Mouse (Mus musculus) T-helper 17 cell (primary cell): Measurements from ENCODE around the gene Lrrc17.

ENCODE experiments used
- in situ Hi-C, 2 experiments: fragments of 300-600 bp; cut with MboI, MseI; formaldehyde crosslinking; loops; 1 replicate in 1 of 2; 2 replicates in 1 of 2; pipeline ENCODE4 v1.15.1; 2025; ENCODE audit warnings: high pct_unique_total_duplicates in 2 of 2

Gene Lrrc17

DNA sequence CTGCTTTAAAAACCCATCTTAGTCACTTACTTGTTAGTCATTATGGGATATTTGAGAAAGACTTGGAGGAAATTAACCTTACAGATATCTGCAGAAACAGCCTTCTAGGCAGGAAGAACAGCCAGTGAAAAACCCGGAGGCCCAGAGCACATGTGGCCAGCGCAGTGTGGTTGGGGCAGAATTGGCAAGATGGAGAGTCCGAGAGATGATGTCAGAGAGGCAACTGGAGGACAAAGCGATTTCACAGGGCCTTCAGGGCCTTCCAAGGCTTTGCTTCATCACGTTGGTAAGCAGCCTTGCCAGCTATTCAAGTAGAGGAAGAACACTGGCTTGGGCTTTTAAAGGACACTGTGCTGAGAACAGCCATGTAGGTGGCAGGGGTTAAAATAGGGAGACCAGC, 10.4 kb upstream of the Lrrc17 start:
- in situ Hi-C loops, result no loop called here

DNA sequence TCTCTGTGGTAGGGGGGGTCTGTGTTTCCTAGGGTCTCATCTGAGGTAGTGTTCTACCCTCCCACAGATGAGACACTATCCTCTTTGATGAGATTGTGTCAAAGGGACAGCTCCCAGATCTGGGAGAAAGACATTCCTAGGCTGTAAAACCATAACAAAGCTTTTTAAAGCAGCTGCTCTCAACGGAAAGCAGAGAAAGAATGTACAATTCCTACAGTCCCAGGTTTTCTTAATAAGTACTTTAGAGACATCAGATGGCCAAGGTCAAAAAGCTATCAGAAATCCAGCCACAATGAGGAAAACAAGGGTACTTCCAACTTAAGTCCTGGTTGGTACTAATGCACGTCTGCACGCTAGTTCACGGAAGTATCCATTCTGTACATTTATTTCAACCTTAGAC, 1.1 kb upstream of the Lrrc17 start:
- in situ Hi-C loops, result no loop called here

DNA sequence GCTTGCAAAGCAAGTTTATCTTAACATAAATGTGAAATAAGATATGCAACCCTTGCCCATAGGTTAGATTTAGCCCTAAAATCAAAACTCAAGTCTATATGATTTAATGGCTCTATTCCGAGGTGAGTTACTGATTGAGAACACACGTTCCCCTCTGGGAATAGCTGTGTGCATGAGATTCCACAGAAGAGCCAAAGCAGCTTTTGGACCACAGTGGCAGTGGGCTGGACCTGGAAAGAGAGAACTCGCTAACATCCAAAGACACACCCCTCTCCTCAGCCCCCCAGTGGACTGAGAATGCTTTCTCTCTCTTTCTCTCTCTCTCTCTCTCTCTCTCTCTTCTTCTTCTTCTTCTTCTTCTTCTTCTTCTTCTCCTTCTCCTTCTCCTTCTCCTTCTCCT, 1.5 kb downstream of the Lrrc17 start:
- in situ Hi-C loops, result no loop called here

DNA sequence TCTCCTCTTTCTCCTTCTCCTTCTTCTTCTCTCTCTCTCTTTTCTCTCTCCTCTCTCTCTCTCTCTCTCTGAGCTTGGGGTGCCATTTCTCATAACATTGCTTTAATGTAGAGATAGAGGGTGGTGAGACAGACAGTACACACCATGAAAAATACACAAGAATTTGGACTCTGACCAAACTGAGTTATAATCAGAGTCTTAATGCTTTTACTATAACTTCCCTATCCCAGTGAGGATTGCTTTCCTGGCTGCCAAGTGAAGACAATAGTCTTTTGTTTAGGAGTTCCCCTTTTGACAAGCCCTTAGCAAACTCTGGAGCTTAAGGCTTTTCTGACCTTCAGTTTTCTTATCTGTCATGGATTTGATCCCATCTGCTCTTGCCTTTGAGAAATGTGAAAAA, 1.9 kb downstream of the Lrrc17 start:
- in situ Hi-C loops, result no loop called here

DNA sequence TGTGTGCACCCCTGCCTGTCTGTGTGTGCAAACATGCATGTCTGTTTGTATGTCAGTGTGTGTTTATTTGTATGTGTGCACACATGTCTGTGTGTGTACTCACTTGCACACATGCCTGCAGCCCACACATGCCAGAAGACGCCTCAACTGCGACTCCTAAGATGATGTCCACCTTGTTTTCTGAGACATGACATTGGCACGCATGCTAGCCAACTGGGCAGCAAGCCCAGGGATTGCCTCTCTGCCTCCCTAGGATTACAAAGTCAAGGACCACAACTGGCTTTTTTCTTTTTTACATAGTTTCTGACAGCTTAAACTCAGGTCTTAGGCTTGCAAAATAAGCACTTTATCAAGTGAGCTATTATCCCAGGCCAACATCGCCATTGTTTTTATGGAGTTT, 2.4 kb downstream of the Lrrc17 start:
- in situ Hi-C loops, result no loop called here

DNA sequence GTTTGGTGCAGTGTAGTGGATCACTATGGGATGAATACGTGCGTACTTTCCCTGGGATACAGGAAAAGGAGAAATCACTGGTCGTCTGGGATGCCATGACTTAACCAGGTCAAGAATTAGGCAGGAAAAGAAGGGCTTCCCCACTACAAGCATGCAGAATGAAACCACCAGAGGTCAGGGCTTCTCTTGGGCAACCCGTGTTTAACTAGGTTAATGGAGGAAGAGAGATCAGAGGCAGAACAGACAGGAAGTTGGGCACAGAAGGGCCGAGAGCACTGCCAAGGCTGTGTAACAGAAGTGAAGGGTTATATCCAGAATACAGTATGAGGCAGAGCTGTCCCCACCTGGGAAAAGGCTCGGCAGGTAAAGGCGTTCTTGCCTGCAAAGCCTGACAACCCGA, 3.6 kb downstream of the Lrrc17 start:
- in situ Hi-C loops, result no loop called here

DNA sequence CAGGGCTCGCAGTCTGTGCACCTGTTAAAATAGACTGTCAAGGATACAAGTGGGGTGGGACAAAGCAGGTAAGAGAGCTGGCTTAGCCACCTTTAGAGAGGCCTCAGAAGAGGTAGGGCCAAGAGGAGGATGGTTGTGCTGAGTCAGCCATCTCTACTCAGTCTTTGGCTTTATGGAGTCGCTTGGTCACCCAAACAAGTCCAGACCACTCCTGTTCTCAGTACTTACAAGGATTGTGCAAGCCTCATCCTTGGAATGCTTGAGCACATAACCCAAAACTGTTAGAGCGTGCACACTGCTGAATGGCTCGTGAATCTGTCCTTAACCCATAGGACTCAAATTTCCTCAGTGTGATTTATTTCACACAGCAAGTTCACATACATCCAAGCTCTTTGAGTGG, 10.3 kb downstream of the Lrrc17 start:
- in situ Hi-C loops, result no loop called here

DNA sequence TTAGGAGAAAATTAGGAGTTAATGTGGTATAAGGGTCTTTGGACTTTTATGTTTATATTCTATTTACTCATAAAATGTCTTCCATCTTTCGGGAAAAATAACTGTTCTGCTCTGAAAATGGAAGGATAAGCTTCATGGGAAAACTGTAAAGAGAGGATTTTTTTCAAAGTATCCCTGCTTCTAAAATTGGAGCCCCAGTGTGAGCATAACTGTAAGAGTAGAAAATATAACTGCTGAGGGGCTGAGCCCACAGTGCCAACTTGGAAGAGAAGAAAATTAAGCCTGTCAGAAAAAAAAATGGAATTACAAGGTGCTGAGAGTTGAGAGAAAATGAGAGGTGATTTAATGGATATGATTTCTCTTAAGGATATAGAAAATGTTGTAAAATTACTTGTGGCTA, 11.4 kb downstream of the Lrrc17 start:
- in situ Hi-C loops, result no loop called here

DNA sequence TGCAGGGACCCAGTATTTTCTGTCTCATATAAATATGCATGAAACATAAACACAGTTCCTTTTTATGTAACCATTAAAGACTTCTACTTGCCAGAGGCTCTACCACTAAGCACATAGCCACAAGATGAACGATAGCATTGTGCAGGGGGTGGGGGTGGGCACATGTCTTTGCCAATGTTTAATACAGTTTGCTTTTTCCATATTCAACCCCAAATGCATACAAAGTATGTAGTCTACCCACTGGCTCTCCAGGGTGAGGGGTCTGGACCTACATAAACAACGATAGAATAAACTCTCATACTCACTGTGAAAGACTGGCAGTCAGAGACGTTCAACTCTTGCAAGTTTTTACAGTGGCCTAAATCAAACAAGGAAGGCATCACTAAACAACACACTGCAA, 13.1 kb downstream of the Lrrc17 start:
- in situ Hi-C loops, result no loop called here

DNA sequence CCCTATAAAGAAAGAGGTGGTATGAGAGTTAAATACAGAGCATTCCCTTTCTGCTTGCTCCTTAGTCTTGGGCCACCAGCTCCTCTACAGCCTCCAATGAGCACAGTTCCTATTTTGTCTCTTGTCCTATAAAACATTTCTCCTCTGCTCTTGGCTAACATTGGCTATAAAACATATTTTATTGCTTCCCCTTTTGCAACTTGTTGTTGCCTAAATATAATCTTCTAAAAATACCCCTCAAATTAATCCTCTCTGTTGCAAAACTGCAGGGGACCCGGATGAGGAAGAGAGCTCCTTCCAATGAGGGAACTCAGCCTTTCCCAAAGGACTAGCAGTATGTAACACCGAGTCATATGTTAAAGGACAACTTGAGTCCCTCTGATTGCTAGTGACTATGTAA, 20.6 kb downstream of the Lrrc17 start:
- in situ Hi-C loops, result no loop called here

DNA sequence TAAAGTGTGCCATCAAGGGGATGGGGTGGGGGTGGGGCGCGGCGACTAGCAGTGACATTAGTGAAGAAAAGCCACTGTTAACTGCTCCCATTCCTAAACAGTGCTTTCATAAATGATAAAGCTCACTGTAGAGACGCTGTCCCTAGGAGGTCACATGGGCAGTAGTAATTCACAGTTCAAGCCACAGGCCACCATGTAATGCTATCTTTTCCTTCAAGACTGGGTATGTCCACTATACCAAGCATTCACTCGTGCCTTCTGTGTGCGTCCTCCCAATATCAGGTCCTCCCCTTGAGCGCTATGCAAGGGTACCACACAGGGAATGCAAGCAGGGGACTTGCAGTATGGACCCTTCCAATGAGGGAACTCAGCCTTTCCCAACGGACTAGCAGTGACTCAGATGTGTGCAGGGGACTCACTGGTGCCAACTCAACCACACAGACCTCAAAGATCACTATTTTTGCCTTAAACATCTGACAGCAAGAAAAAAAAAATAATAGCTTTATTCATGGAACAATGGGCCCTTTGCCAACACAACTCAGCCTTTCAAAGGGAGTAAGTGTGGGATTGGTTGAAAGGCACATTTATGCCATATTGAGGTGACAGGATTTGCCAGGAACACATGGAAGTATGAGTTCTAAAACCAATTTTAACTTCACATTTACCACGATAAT, 22.2 kb downstream of the Lrrc17 start:
- in situ Hi-C loops, result loop anchor here in 1 of 2 experiments (5.0 kb wide), 1 partner anchor 58 kb away; no protein-coding TSS in a partner anchor

DNA sequence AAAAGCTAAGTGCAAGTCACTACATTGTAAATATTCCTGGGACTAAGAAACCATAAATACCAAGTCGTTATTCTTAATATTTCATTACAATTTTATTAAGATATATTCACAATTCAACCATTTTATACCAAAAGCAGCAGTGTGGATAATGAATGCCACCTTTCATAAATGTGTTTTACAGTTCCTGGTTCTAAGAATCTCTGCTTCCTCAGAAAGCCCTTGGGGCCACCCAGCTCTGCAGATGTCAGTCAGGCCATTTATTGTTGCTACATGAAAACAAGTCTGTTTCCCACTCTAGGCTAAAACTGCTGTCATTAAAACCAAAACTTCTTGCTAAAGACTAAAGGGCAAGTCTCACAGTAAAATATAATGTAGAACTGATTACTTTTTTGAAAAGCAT, 24.4 kb downstream of the Lrrc17 start:
- in situ Hi-C loops, result loop anchor here in 1 of 2 experiments (5.0 kb wide), 1 partner anchor 60 kb away; no protein-coding TSS in a partner anchor

DNA sequence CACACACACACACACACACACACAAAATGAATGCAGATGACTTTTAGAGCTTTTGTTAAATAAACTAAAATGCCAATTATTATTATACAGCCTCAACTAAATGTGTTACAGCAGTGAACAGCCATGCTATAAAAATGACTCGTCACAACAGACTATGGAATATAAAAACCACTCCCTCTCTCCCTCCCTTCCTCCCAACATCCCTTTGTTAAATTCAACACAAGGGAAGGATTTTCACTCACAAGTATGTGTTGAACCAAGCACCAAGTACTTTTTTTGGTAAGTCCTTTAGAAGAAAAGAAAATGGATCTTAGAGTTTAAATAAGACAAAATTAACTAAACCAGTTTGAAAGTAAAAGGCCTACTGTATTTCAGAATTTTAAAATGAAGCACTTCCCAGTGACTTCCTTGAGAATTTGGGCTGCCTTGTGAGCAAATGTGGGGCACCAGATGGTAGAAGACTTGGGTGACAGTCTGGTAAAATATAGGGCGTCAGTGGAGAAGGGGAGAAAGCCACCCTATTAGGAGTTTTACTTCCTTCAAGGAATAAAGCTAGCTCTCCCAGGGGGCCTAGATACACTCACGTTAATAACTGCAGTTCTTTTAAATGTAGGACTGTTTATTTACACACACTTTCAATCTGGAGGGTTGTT, 29.5 kb downstream of the Lrrc17 start:
- in situ Hi-C loops, result no loop called here

DNA sequence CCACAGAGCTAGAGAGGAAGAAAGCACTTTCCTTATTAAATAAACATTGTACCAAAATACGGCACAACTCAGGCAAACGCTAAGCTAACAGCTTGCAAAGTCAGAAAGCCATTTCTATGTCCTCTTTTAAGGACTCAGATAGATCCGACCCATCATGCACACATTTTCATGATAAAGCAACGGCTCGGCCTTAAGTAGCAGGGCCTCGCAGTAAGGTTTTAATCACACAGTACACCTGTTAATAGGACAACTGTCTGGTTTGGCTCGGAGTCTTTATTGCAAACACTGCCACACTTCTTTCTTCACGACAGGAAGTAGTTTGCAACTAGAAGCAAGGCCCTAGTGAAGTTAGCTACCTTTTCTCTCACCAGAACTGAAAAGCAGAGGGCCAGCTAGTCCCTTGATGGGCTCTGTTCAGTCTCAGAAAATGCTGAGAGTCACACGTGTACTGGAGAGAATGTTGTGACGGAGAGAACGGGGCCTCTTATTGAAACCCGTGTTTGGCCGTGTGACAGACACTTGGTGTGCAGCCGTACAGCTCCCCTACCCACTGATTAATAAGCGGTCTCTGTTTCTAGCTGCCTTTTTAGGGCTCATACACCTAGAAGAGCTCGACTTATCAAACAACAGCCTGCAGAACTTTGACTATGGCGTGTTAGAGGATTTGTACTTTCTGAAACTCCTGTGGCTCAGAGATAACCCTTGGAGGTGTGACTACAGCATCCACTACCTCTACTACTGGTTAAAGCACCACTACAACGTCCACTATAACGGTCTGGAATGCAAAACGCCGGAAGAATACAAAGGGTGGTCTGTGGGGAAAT, 31.2 kb downstream of the Lrrc17 start:
- in situ Hi-C loops, result loop anchor here in 1 of 2 experiments (5.0 kb wide), 1 partner anchor 47 kb away; no protein-coding TSS in a partner anchor

DNA sequence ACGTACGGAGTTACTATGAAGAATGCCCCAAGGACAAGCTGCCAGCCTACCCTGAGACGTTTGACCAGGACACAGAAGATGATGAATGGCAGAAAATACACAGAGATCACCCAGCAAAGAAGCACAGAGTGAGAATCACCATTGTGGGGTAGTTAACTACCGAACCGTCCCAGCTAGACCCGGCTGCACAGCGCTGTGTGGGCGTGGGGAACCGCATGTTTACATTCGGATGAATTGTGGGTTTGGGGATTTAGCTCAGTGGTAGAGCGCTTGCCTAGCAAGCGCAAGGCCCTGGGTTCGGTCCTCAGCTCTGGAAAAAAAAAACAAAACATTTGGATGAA, 31.8 kb downstream of the Lrrc17 start:
- in situ Hi-C loops, result loop anchor here in 1 of 2 experiments (5.0 kb wide), 1 partner anchor 48 kb away; no protein-coding TSS in a partner anchor

DNA sequence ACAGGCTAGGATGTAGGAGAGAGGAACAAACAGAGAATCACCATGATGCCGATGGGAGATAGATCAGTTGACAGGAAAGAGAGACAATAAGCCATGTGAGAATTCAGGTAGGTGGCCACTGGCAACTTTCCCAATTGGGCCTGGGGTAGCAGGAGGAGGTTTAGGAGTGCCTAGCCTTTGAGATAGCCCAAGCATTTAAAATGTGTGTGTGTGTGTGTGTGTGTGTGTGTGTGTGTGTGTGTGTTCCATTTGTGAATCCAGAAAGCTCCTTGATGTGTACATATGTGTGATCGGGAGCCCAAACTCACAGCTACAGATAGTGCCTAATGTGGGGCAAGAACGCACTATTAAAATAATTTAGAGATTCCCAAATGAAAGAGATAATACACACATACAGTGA, 34.8 kb downstream of the Lrrc17 start:
- in situ Hi-C loops, result loop anchor here in 1 of 2 experiments (5.0 kb wide), 1 partner anchor 51 kb away; no protein-coding TSS in a partner anchor

DNA sequence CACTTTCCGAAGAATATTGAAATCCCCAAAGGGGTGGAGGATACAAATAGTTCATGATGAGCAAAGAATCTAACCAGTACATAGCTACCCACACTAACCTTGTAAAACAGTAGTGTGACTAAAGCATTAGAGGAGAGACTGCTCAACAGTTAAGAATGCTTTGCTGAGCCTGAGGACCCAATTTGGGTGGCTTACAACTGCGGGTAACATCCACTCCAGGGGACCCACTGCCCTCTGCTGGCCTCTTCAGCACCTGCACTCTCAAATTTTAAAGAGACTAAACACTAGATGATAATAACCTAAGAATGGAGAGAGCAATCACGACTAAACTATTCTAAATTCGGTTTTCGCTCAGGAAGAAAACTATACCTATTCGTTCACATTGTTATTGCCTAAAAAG, 43.4 kb downstream of the Lrrc17 start:
- in situ Hi-C loops, result loop anchor here (5.0 to 10.0 kb wide), 2 partner anchors 142 to 319 kb away; no protein-coding TSS in a partner anchor

DNA sequence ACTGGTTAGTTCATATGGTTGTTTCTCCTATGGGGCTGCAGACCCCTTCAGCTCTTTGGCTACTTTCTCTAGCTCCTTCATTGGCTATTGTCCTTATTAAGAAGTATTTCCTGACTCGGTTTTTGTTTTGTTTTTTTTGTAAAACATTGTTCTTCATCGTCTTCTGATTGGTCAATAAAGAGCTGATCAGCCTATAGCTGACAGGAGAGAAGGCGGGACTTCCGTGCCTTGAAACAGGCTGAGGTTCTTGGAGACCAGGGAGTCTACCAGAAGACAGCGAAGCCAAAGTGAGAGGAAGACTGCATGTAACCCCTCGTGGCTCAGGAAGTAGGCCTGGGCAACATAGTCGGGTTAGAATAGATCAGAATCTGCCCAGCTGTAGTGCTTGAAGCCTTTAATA, 44.3 kb downstream of the Lrrc17 start:
- in situ Hi-C loops, result loop anchor here (5.0 to 10.0 kb wide), 2 partner anchors 143 to 320 kb away; no protein-coding TSS in a partner anchor

DNA sequence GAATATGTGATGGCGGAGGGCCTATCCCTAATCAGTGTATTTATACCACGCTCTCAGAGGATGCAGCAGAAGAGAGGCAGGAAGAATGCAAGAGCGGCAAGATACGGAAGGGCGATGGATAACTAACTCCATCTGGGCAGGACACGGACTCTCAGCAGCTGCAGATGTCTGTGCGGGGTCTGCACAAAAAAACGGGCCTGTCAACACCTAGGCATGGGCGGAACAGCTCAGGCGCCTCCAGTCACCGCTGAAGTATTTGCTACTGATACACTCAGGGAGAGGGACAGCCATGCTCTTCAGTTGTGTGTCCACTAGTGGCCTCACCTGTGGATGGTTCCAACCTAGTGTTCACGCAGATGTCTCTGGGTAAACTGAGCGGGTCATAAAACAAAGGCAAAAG, 44.9 kb downstream of the Lrrc17 start:
- in situ Hi-C loops, result loop anchor here (5.0 to 10.0 kb wide), 2 partner anchors 143 to 321 kb away; no protein-coding TSS in a partner anchor

DNA sequence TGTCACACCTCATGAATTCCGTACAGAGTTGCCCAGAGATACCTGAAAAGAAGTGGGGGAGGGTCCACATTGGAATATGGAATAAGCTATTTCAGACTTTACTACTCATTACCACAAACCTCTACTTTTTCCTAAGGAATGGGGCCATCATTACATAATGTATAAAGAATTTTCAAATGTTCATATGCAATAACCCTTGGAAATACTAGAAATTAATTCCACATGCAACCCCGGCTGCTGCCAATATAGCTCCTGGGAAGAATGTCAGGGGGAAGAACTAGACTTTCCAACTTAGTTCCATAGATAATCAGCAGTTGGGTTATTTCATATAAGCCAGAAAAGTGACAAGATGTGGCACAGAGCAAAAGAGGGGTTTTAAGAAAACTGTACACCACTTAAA, 48.7 kb downstream of the Lrrc17 start:
- in situ Hi-C loops, result loop anchor here in 1 of 2 experiments (10.0 kb wide), 1 partner anchor 127 kb away; no protein-coding TSS in a partner anchor

DNA sequence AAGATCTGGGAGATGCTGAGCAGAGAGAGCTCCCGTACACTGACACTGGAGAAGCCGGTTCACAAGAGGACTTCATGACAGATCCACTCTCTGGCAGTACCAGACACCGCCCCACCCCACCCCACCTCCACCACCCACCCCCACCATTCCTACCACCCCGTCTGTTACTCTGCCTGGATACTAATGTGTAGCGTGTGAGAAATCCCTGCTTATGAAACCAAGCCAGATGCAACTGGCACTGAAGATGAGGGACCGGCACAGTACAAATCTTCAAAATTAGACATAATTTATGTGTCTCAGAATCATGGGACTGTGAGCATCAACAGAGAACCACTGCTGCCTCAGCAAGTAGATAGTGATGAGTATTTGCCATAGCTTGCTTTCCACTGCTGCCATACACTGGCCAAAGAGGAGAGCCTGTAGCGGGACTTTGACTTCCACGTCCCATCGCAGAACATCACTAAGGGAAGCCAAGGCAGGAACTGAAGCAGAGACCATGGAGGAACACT, 49.9 kb downstream of the Lrrc17 start:
- in situ Hi-C loops, result loop anchor here in 1 of 2 experiments (10.0 kb wide), 1 partner anchor 128 kb away; no protein-coding TSS in a partner anchor

DNA sequence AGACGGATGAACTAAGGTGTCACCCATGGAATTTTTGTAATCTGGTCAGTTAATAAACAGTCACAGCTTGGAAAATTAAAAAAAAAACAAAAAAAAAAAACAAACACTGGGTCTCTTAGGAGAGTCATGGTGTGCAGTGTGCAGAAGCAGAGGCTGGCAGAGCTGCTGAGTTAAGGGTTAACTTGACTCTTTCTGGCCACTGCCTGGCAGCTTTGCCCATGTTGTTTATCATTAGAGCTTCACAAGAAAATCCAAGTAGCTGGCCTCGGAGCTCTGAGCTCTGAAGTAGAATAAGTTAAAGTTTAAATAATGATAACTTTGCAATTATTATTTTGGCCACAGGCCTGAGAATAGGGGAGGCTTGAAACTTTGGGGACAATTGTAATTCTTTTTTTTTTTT, 56.2 kb downstream of the Lrrc17 start:
- in situ Hi-C loops, result loop anchor here in 1 of 2 experiments (10.0 kb wide), 1 partner anchor 135 kb away; no protein-coding TSS in a partner anchor
